Mouse (Mus musculus) embryonic facial prominence, embryonic 10.5 days (tissue): ENCODE measurements at regions not wholly inside any gene's neighbourhood (a gene's known extent, or its start where the extent isn't known, plus 50 kb on each side); places are given as distances from the start of the nearest gene placed in this dataset.
"Not testable (repeated sequence)": the region's sequence is repeated elsewhere in the genome, so short reads cannot be mapped to it uniquely, and the experiment has no call there.

Experiments used
- DNase-seq: peaks from one replicate; pipeline ENCODE4 v3.0.0-alpha.2; 2017; ENCODE audit warnings: low spot score
- H3K27ac ChIP-seq: fragments of 300-500 bp; sonication (generic); replicated peaks from 2 replicates; pipeline ENCODE4 v1.5.1; 2016; ENCODE audit warnings: mild to moderate bottlenecking
- H3K27me3 ChIP-seq: fragments of 300-500 bp; sonication (generic); replicated peaks from 2 replicates; pipeline ENCODE4 v1.6.1; 2016; ENCODE audit warnings: low read depth, mild to moderate bottlenecking; ENCODE audit not compliant: poor library complexity, severe bottlenecking
- H3K36me3 ChIP-seq: fragments of 300-500 bp; sonication (generic); replicated peaks from 2 replicates; pipeline ENCODE4 v1.6.1; 2016; ENCODE audit warnings: mild to moderate bottlenecking, moderate library complexity
- H3K4me1 ChIP-seq: fragments of 300-500 bp; sonication (generic); 2 replicates; pipeline ENCODE4 v1.6.1; 2016
- H3K4me3 ChIP-seq: fragments of 300-500 bp; sonication (generic); 2 replicates; pipeline ENCODE4 v1.5.1; 2016; ENCODE audit warnings: mild to moderate bottlenecking, moderate library complexity
- H3K9me3 ChIP-seq: fragments of 300-500 bp; sonication (generic); 2 replicates; pipeline ENCODE4 v1.6.1; 2016; ENCODE audit warnings: mild to moderate bottlenecking
- WGBS: fragments of 180-500 bp; shearing (Covaris S2); methylation state at CpG from one replicate; pipeline ENCODE4 v1.1.7; 2016; 5-methylcytosine and 5-hydroxymethylcytosine counted together

GRCm38 (mm10) chr17:82846776-82847494, 368.2 kb upstream of the Pkdcc start:
- no peak for DNase-seq
- H3K9me3 ChIP-seq, result no peaks in the 10 kb centered on the region
- no peak overlapping the region for H3K4me3 ChIP-seq
- no peaks in the 10 kb centered on the region for H3K4me1 ChIP-seq
- 72% methylated on average over 5 of the region's 5 CpGs for WGBS
- no peak overlapping the region for H3K27ac ChIP-seq
- no peaks in the 10 kb centered on the region for H3K27me3 ChIP-seq
- no peaks in the 10 kb centered on the region for H3K36me3 ChIP-seq

DNA sequence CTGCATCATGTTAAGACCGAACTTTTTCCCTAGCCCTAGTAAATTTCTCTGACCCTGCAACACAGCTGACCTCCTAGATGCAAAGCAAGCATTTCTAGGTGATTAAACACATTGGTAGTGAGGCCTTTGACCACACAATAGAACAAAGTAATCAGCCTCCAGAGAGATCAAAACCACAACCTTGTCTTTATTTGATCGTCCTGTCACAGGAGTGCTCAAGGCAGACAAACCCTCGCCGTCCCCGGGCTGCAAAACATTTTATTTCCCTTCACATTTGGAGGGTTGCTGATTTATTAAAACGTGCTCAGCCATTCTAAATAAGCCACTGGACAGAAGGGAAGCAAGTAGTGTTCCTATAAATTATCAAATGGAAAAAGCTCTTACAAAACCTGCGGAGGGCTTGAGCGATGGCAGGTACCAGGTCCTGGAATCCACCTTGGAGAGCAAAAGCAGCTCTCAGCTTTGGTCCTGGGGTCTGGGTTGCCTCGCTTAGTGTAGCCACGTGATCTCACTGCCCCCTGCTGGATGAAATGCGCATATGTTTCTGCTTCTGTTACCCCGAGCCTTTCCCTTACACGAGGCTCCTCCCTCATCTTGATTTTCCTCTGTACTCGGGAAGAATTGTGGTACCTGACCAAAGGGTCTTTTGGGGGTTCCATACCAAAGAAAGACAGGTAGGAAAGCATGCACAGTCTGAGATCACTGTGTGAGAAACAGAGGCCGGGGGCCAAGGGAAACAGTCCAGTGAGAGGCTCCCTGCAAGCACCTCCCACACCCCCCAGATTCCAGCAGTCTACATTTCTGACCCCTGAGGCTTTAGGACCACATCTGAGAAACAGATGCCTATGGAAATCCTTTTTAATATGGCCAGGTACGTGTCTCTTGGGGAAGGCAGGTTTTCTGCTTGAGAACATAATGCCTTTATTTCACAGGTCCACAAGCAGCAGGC, 357.6 kb upstream of the Pkdcc start:
- H3K27ac ChIP-seq, result no peak overlapping the region
- H3K36me3 ChIP-seq, result no peaks in the 10 kb centered on the region
- H3K4me1 ChIP-seq, result no peaks in the 10 kb centered on the region
- no peaks in the 10 kb centered on the region for H3K27me3 ChIP-seq
- peak; percentile 87 for DNase-seq
- peak overlapping the region; percentile 28; the same call in 1 of the 2 replicates for H3K4me3 ChIP-seq
- WGBS, result 22% methylated on average over 16 of the region's 16 CpGs
- no peaks in the 10 kb centered on the region for H3K9me3 ChIP-seq

DNA sequence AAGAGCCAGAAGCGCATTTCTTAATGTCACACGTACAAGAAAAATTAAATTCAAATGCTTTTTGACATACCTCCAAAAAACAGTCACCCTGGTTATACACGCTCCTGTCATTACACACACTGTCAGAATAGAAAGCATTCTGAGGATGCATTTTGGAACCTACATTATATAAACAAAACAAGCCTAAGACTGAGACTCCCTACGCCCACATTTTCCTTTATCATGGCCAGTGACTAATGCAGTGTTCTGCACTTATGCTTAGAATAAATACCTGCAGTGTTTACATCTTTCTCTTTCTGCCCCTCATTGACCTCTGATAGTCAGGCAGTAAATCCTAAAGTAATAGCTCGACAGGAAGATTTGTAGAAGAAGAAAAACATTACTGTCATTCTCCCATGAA, 354.7 kb upstream of the Pkdcc start:
- H3K4me3 ChIP-seq, result no peak overlapping the region
- H3K4me1 ChIP-seq, result no peaks in the 10 kb centered on the region
- DNase-seq, result no peak

DNA sequence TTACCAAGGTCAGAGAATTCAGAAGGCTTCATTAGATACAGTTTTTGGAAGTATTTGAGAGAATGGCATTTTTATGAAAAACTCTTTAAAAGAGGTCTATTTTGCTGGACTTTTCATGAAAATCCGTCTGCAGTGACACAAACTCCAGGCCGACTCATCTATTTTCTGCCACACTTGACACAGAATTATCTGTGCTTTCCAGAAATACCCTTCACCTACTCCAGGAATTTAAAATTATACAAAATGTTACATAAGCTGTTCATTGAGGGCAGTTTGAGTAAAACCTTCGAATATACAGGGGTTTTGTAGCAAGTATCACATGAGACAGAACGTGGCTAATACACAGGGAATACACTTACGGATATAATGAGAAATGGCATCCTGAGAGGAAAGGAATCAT, 354.1 kb upstream of the Pkdcc start:
- no peaks in the 10 kb centered on the region for H3K9me3 ChIP-seq
- no peak for DNase-seq
- no peaks in the 10 kb centered on the region for H3K27me3 ChIP-seq
- H3K36me3 ChIP-seq, result no peaks in the 10 kb centered on the region
- 86% methylated on average over 5 of the region's 5 CpGs for WGBS
- H3K27ac ChIP-seq, result no peak overlapping the region
- no peaks in the 10 kb centered on the region for H3K4me1 ChIP-seq
- no peak overlapping the region for H3K4me3 ChIP-seq

More for the DNA sequence above, 354.7 kb upstream of the Pkdcc start:
- Histone ChIP-seq H3K9me3 (no peaks in the 10 kb centered on the region), H3K27ac (no peak overlapping the region), H3K27me3 (no peaks in the 10 kb centered on the region), H3K36me3 (no peaks in the 10 kb centered on the region)
- 84% methylated on average over 5 of the region's 5 CpGs for WGBS

DNA sequence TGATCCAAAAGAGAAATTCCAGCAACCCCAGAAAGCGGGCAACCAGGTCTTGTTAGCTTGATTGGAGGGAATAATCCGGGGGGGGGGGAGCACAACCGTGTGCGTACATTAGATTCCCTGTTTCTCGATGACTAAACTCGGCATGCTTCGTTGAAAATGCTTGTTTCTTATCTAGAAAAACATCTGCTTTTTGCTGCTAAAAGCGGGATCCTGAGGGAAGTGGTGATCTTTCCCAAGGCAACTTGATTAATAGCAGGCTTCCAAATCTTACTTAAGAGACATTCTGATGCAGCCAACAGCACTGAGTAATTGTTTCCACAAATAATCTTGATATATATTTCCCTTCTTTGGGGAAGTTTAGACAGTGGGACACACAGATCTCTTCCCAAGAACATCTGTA, 338.0 kb upstream of the Pkdcc start:
- Histone ChIP-seq H3K36me3 (no peaks in the 10 kb centered on the region), H3K9me3 (no peaks in the 10 kb centered on the region), H3K27ac (no peak overlapping the region), H3K27me3 (no peaks in the 10 kb centered on the region), H3K4me1 (no peaks in the 10 kb centered on the region), H3K4me3 (no peak overlapping the region)
- WGBS, result 86% methylated on average over 8 of the region's 8 CpGs
- no peak for DNase-seq

- no peaks in the 10 kb centered on the region for H3K27me3 ChIP-seq
- 63% methylated on average over 2 of the region's 2 CpGs for WGBS
These were observed 314.5 kb upstream of the Pkdcc start for GRCm38 (mm10) chr17:82900602-82901001.

DNA sequence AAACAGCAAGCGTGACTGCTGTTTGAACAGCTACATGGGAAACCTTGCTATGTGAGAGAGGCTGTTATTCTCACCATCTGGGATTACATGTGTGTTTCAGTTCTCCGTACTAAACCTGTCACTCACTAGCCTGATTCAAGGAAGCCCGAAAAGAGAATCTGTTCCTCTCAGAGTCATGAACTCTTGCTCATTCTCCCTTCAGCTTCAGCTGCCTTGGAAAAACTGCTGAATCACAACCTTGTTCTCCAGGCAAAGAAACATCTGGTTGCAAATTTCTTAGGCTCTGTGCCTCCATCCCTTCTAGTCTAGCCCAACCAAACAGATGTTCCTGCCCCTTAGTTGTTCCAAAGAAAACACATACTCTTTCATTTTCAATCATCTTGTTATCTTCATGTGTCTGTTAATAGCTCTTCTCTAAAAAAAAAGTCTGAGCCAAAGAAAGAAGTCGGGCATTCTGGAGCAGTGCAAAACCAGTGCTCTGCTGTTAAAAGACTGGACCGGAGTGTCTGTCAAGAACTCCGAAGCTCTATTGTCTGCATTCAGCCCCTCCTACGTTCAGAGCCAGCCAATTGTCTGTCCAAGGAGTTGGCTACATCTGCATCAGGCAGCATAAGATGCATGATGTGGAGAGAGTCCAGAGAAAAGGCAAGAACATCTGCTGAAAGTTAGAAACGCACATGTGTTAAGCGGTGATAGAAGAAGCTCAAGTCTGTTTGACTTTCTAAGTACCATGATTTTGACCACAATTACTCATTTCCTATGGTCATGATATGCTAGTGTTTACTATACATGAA, 313.8 kb upstream of the Pkdcc start:
- Histone ChIP-seq H3K27me3 (no peaks in the 10 kb centered on the region), H3K36me3 (no peaks in the 10 kb centered on the region), H3K4me1 (no peaks in the 10 kb centered on the region), H3K4me3 (no peak overlapping the region), H3K27ac (no peak overlapping the region), H3K9me3 (no peaks in the 10 kb centered on the region)
- DNase-seq, result no peak
- 74% methylated on average over 9 of the region's 9 CpGs for WGBS

More at GRCm38 (mm10) chr17:82900602-82901001, 314.5 kb upstream of the Pkdcc start:
- Histone ChIP-seq H3K4me3 (no peak overlapping the region), H3K4me1 (no peaks in the 10 kb centered on the region), H3K27ac (no peak overlapping the region), H3K9me3 (no peaks in the 10 kb centered on the region), H3K36me3 (no peaks in the 10 kb centered on the region)
- no peak for DNase-seq

DNA sequence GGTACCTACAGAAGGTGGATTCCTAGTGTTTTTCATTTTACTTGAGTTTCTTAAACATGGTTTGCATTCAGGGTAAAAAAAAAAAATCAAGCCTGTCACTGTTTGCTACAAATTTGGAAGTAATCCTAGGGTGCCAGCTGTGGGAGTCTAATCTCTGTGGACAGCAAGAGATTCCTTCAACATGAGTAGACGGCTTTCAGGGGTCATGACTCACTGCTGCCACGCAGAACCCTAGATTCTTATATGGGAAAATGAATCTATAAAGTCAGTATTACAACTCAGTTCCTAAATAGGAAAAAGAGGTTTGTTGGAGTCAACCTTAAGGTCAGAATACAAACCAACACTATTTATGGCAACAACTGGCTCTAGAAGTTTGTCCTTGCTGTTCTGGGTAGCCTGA, 310.1 kb upstream of the Pkdcc start:
- DNase-seq, result no peak
- Histone ChIP-seq H3K4me3 (no peak overlapping the region), H3K36me3 (no peaks in the 10 kb centered on the region), H3K27me3 (no peaks in the 10 kb centered on the region), H3K27ac (no peak overlapping the region), H3K4me1 (no peaks in the 10 kb centered on the region), H3K9me3 (no peaks in the 10 kb centered on the region)
- WGBS, result 87% methylated on average over 2 of the region's 2 CpGs

DNA sequence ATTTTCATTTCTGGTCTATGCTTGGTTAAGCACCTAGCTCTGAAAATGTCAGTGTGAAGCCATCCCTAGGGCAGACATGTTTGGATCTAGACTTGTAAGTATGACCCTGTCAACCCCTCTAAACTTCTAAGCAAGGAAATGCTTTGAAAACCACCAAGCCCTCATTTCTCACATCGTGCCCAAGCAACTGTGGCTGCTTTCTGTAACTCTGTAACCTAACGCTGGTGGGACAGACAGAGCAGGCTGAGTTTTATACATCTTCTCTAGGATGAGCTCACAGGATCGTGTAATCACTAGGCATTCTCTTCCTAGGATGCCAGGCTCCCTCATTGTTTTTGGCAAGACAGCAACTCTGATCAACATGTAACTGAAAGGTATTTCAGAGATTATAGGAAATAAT, 309.6 kb upstream of the Pkdcc start:
- H3K27ac ChIP-seq, result no peak overlapping the region
- DNase-seq, result no peak
- no peaks in the 10 kb centered on the region for H3K27me3 ChIP-seq
- no peaks in the 10 kb centered on the region for H3K4me1 ChIP-seq
- no peak overlapping the region for H3K4me3 ChIP-seq
- no peaks in the 10 kb centered on the region for H3K36me3 ChIP-seq
- no peaks in the 10 kb centered on the region for H3K9me3 ChIP-seq
- WGBS, result 81% methylated on average over 3 of the region's 3 CpGs

DNA sequence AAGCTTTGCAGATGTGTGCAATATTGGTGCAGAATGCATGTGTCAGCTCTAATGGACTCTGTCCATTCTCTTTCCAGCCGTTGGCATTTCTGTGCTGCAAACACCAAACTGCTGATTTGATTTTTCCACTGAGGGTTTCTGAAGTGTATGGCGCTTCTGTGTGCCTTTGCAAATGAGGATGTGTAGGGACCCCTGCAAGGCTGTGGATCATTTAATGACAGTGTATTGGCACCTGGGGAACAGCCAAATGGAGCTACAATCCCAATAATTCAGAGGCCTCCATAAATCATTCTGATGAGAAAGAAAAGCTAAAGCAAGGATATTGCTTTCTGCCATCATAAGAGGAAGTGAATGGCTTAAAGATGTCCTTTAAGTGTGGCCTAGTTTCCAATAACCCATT, 305.9 kb upstream of the Pkdcc start:
- DNase-seq, result no peak
- H3K4me3 ChIP-seq, result no peak overlapping the region
- H3K4me1 ChIP-seq, result no peaks in the 10 kb centered on the region
- no peaks in the 10 kb centered on the region for H3K27me3 ChIP-seq
- H3K9me3 ChIP-seq, result no peaks in the 10 kb centered on the region
- no peak overlapping the region for H3K27ac ChIP-seq
- H3K36me3 ChIP-seq, result no peaks in the 10 kb centered on the region
- 78% methylated on average over 2 of the region's 2 CpGs for WGBS

GRCm38 (mm10) chr17:82922986-82923385, 292.1 kb upstream of the Pkdcc start:
- H3K9me3 ChIP-seq, H3K4me1 ChIP-seq, DNase-seq, H3K27me3 ChIP-seq, H3K36me3 ChIP-seq, H3K27ac ChIP-seq, H3K4me3 ChIP-seq: not testable (repeated sequence)
- 86% methylated on average over 4 of the region's 4 CpGs for WGBS

DNA sequence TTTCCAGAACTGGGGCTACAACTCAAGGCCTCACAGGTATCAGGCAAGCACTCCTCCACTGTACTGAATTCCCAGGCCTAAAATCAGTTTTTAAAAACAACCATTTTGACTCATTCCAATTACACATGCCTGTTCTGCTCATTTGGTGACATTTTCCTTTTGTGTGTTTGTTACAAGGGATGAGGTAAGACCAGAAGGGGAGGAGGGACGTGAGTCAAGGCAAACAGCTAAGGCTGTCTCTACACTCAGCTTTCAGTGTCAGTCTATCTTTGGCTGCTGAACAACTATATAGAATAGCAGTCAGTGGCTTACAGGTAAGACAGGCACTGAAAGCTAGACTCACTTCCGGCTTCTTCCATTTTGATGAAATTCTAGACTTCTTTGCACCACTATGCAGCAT, 289.3 kb upstream of the Pkdcc start:
- Histone ChIP-seq H3K4me3 (no peak overlapping the region), H3K27ac (no peak overlapping the region), H3K9me3 (no peaks in the 10 kb centered on the region), H3K36me3 (no peaks in the 10 kb centered on the region), H3K4me1 (no peaks in the 10 kb centered on the region), H3K27me3 (no peaks in the 10 kb centered on the region)
- 82% methylated on average over 2 of the region's 2 CpGs for WGBS
- DNase-seq, result no peak
